Mouse (Mus musculus): ENCODE results near the gene Ifnar2. TPM values are rescaled to one million over a fixed set of nuclear protein-coding genes. Genes with fewer than 3 reads are reported as not detected.
A peak's percentile ranks its signal among the peaks of the same experiment; 100 is the strongest.

The Ifnar2 gene
- total and polyA plus RNA-seq, 2 experiments from 2014 or later = 31.0 to 49.8 TPM

GRCm38 (mm10) chr16:91415391-91416189 is 43.0 kb downstream of the Ifnar2 start:
- ATAC-seq (ENCODE audit: insufficient read depth, low read depth) (no peak), DNase-seq (ENCODE audit: low spot score) (no peak)
- Histone ChIP-seq H3K27me3 (ENCODE audit: control insufficient read depth, insufficient read depth, low read length) (no peaks in the 10 kb centered on the region), H3K9me3 (replicated peaks; ENCODE audit: control insufficient read depth, low read length) (no peaks in the 10 kb centered on the region), H3K4me3 (ENCODE audit: low read depth, low read length) (no peak overlapping the region), H3K36me3 (replicated peaks; ENCODE audit: control insufficient read depth, insufficient read depth, low read length) (peaks cover 77% of the 10 kb centered on the region), H3K27ac (ENCODE audit: low read depth) (peak overlapping the region; percentile 94), H3K4me2 (ENCODE audit: low read depth, low read length) (no peak overlapping the region), H3K4me1 (ENCODE audit: control insufficient read depth, insufficient read depth) (peaks cover 16% of the 10 kb centered on the region; the same call in 1 of the 2 replicates), H3K9ac (replicated peaks; ENCODE audit: low read depth, low read length) (no peak overlapping the region)
- no peak for TF ChIP-seq CTCF (IDR thresholded peaks at IDR 0.05; ENCODE audit: low read depth)
- TF ChIP-seq EP300 (IDR thresholded peaks at IDR 0.05; ENCODE audit: low read depth) = no peak
- WGBS = 73% methylated on average over 9 of the region's 9 CpGs

GRCm38 (mm10) chr16:91416357-91416756 is 43.8 kb downstream of the Ifnar2 start:
- H3K4me1 ChIP-seq (ENCODE audit: control insufficient read depth, insufficient read depth) = peaks cover 14% of the 10 kb centered on the region; the same call in 1 of the 2 replicates
- peak overlapping the region; percentile 94 for H3K27ac ChIP-seq (ENCODE audit: low read depth)
- no peaks in the 10 kb centered on the region for H3K27me3 ChIP-seq (ENCODE audit: control insufficient read depth, insufficient read depth, low read length)
- no peak for TF ChIP-seq EP300 (IDR thresholded peaks at IDR 0.05; ENCODE audit: low read depth)
- no peak for TF ChIP-seq CTCF (IDR thresholded peaks at IDR 0.05; ENCODE audit: low read depth)
- no peak overlapping the region for H3K4me3 ChIP-seq (ENCODE audit: low read depth, low read length)
- no peaks in the 10 kb centered on the region for H3K9me3 ChIP-seq (replicated peaks; ENCODE audit: control insufficient read depth, low read length)
- H3K36me3 ChIP-seq (replicated peaks; ENCODE audit: control insufficient read depth, insufficient read depth, low read length) = peaks cover 82% of the 10 kb centered on the region
- H3K9ac ChIP-seq (replicated peaks; ENCODE audit: low read depth, low read length) = no peak overlapping the region
- peak; percentile 19; the same call in 1 of the 2 replicates for ATAC-seq (ENCODE audit: insufficient read depth, low read depth)
- 90% methylated on average over 6 of the region's 6 CpGs for WGBS
- peak overlapping the region; percentile 30; the same call in 1 of the 2 replicates for H3K4me2 ChIP-seq (ENCODE audit: low read depth, low read length)
- no peak for DNase-seq (ENCODE audit: low spot score)

- ATAC-seq (ENCODE audit: insufficient read depth, low read depth) (peak; percentile 95), DNase-seq (ENCODE audit: low spot score) (peak; percentile 92)
- Histone ChIP-seq H3K9ac (replicated peaks; ENCODE audit: low read depth, low read length) (no peak overlapping the region), H3K9me3 (replicated peaks; ENCODE audit: control insufficient read depth, low read length) (no peaks in the 10 kb centered on the region), H3K36me3 (replicated peaks; ENCODE audit: control insufficient read depth, insufficient read depth, low read length) (peaks cover 83% of the 10 kb centered on the region), H3K4me3 (ENCODE audit: low read depth, low read length) (no peak overlapping the region), H3K4me1 (ENCODE audit: control insufficient read depth, insufficient read depth) (peaks cover 14% of the 10 kb centered on the region; the same call in 1 of the 2 replicates), H3K4me2 (ENCODE audit: low read depth, low read length) (peak overlapping the region; percentile 30), H3K27me3 (ENCODE audit: control insufficient read depth, insufficient read depth, low read length) (no peaks in the 10 kb centered on the region), H3K27ac (ENCODE audit: low read depth) (peak overlapping the region; percentile 94)
- peak; percentile 95 for TF ChIP-seq EP300 (IDR thresholded peaks at IDR 0.05; ENCODE audit: low read depth)
- TF ChIP-seq CTCF (IDR thresholded peaks at IDR 0.05; ENCODE audit: low read depth) = no peak
- 31% methylated on average over 7 of the region's 7 CpGs for WGBS
Measured at GRCm38 (mm10) chr16:91416938-91417337, 44.4 kb downstream of the Ifnar2 start.

- no peak overlapping the region for H3K9ac ChIP-seq (replicated peaks; ENCODE audit: low read depth, low read length)
- TF ChIP-seq EP300 (IDR thresholded peaks at IDR 0.05; ENCODE audit: low read depth) (no peak), CTCF (IDR thresholded peaks at IDR 0.05; ENCODE audit: low read depth) (no peak)
- ATAC-seq (ENCODE audit: insufficient read depth, low read depth) (no peak), DNase-seq (ENCODE audit: low spot score) (no peak)
- H3K27ac ChIP-seq (ENCODE audit: low read depth) = no peak overlapping the region
- H3K4me1 ChIP-seq (ENCODE audit: control insufficient read depth, insufficient read depth) = peaks cover 9% of the 10 kb centered on the region; the same call in 1 of the 2 replicates
- peaks cover 83% of the 10 kb centered on the region for H3K36me3 ChIP-seq (replicated peaks; ENCODE audit: control insufficient read depth, insufficient read depth, low read length)
- no peak overlapping the region for H3K4me2 ChIP-seq (ENCODE audit: low read depth, low read length)
- WGBS = 85% methylated on average over 5 of the region's 5 CpGs
- no peaks in the 10 kb centered on the region for H3K9me3 ChIP-seq (replicated peaks; ENCODE audit: control insufficient read depth, low read length)
- no peak overlapping the region for H3K4me3 ChIP-seq (ENCODE audit: low read depth, low read length)
- no peaks in the 10 kb centered on the region for H3K27me3 ChIP-seq (ENCODE audit: control insufficient read depth, insufficient read depth, low read length)
Measured at GRCm38 (mm10) chr16:91418531-91418930, 45.9 kb downstream of the Ifnar2 start.

GRCm38 (mm10) chr16:91425816-91426215 is 53.2 kb downstream of the Ifnar2 start:
- Histone ChIP-seq H3K4me3 (ENCODE audit: low read depth, low read length) (no peak overlapping the region), H3K4me1 (ENCODE audit: control insufficient read depth, insufficient read depth) (no peaks in the 10 kb centered on the region), H3K4me2 (ENCODE audit: low read depth, low read length) (no peak overlapping the region), H3K9me3 (replicated peaks; ENCODE audit: control insufficient read depth, low read length) (peaks cover 8% of the 10 kb centered on the region; the same call in 1 of the 2 replicates), H3K9ac (replicated peaks; ENCODE audit: low read depth, low read length) (no peak overlapping the region), H3K36me3 (replicated peaks; ENCODE audit: control insufficient read depth, insufficient read depth, low read length) (peaks cover 65% of the 10 kb centered on the region), H3K27me3 (ENCODE audit: control insufficient read depth, insufficient read depth, low read length) (no peaks in the 10 kb centered on the region), H3K27ac (ENCODE audit: low read depth) (no peak overlapping the region)
- DNase-seq (ENCODE audit: low spot score) (no peak), ATAC-seq (ENCODE audit: insufficient read depth, low read depth) (no peak)
- TF ChIP-seq CTCF (IDR thresholded peaks at IDR 0.05; ENCODE audit: low read depth) = no peak
- TF ChIP-seq EP300 (IDR thresholded peaks at IDR 0.05; ENCODE audit: low read depth) = no peak
- 90% methylated on average over 6 of the region's 6 CpGs for WGBS
